ENCODE assay signal across 17 mouse cellular contexts in genomic region chr13:16461681-16462080, GRCm38 (mm10).
"Had no signal": no experiment of that assay in that cellular context is flagged by ENCODE, and none has a peak within 500 bp of the region (broad histone marks: within the 10 kb centered on the region; RNA-seq: fewer than 3 reads in every experiment).

No protein-coding gene starts in this region.

- H3K36me3 ChIP-seq: intestine, embryonic 15.5 days; limb, embryonic 10.5 days; limb, embryonic 13.5 days; lung, embryonic 15.5 days; stomach, embryonic 15.5 days had no signal

- DNase-seq: kidney, adult 18-20 months; kidney, postnatal 10 days; kidney, postnatal 36 days; layer of hippocampus, adult 9-11 months; lung, postnatal 10 days; lung, postnatal 36 days; midbrain, embryonic 14.5 days; spleen, adult 18-20 months; thymus, postnatal 25 days had no signal

- H3K27ac ChIP-seq: intestine, embryonic 15.5 days; layer of hippocampus, adult 2 months; limb, embryonic 10.5 days; limb, embryonic 13.5 days; liver, embryonic 14.5 days; lung, embryonic 15.5 days; stomach, embryonic 15.5 days had no signal

- ATAC-seq: intestine, embryonic 15.5 days had no signal

- H3K9ac ChIP-seq: intestine, embryonic 15.5 days; limb, embryonic 13.5 days; liver, embryonic 14.5 days; lung, embryonic 15.5 days; stomach, embryonic 15.5 days had no signal

- H3K4me1 ChIP-seq: intestine, embryonic 15.5 days; limb, embryonic 10.5 days; lung, embryonic 15.5 days; stomach, embryonic 15.5 days had no signal

- H3K4me2 ChIP-seq: intestine, embryonic 15.5 days; limb, embryonic 13.5 days; lung, embryonic 15.5 days; midbrain, embryonic 11.5 days; stomach, embryonic 15.5 days had no signal

- H3K4me3 ChIP-seq: intestine, embryonic 15.5 days; layer of hippocampus, adult 2 months; limb, embryonic 10.5 days; limb, embryonic 13.5 days; lung, embryonic 15.5 days; stomach, embryonic 15.5 days had no signal

- H3K27me3 ChIP-seq: intestine, embryonic 15.5 days; limb, embryonic 13.5 days; lung, embryonic 15.5 days; stomach, embryonic 15.5 days had no signal

- H3K9me3 ChIP-seq: intestine, embryonic 15.5 days; limb, embryonic 10.5 days; limb, embryonic 13.5 days; lung, embryonic 15.5 days; stomach, embryonic 15.5 days had no signal
